Mouse (Mus musculus): ENCODE results near the gene Zc3h18. TPM values are rescaled to one million over a fixed set of nuclear protein-coding genes. Genes with fewer than 3 reads are reported as not detected.

Zc3h18 gene
- polyA plus RNA-seq, 1 experiment from 2014 or later, result 64.0 TPM

DNA sequence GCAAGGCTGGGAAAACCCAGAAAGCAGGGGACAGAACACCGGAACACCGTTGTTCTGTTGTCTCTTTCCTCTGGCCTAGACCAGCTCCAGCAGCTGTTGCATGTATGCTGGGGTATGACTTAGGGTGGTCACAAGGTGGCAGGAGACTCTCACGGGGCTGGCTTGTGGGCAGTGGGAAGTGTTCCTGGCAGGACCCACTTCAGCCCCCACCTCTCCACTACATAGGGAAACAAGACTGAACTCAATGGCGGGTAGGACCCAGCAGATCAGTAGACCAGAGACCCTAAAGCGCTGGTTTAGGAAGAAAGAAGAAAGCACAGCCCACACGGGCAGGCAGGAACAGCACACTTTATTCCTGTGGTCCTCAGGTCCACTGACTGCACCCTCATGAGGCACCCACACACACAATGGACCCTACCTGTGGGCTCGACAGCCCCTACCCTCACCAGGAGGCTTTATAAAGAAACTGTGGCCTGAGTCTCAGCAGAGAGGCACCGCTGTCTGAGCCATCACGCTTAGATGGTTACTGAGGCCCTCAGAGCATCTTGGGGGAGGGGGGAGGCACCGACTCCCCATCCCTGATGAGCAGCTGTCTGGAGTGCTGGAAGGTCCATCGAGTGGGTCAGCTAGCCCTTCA lies 57.0 kb downstream of the Zc3h18 start:
- peaks cover 47% of the 10 kb centered on the region for H3K36me3 ChIP-seq
- 0 out of 2 replicates have a peak, but pooled peaks cover 4% of the 10 kb centered on the region for H3K9me3 ChIP-seq (replicated peaks)
- H3K9ac ChIP-seq, result 0 out of 2 replicates have a peak overlapping the region, but pooled peaks have one; percentile 14
- no peak overlapping the region for H3K27ac ChIP-seq
- H3K27me3 ChIP-seq, result no peaks in the 10 kb centered on the region
- no peak overlapping the region for H3K4me3 ChIP-seq
- peaks cover 15% of the 10 kb centered on the region for H3K4me1 ChIP-seq
- H3K4me2 ChIP-seq (replicated peaks), result no peak overlapping the region
- 0 out of 2 replicates have a peak, but pooled peaks have one; percentile 18 for ATAC-seq (ENCODE audit: low FRiP score)
- 67% methylated on average over 11 of the region's 11 CpGs for WGBS

DNA sequence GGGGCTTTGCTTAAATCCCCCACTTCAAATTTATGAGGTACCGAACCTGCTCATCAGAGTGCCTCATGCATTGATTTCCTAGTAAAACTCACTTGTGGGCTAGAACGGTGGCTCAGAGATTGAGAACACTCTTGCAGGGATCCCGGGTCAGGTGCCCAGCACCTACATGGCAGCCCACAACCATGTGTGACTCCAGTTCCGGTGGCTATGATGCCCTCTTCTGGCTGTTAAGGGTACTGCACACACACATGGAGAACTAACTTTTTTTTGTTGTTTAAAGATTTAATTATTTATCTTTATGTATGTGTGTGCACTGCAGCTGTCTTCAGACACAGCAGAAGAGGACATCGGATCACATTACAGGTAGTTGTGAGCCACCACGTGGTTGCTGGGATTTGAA lies 59.0 kb downstream of the Zc3h18 start:
- no peak overlapping the region for H3K4me2 ChIP-seq (replicated peaks)
- H3K36me3 ChIP-seq, result peaks cover 61% of the 10 kb centered on the region
- H3K27me3 ChIP-seq, result no peaks in the 10 kb centered on the region
- H3K4me1 ChIP-seq, result peaks cover 15% of the 10 kb centered on the region
- no peak overlapping the region for H3K9ac ChIP-seq
- no peak for ATAC-seq (ENCODE audit: low FRiP score)
- H3K27ac ChIP-seq, result no peak overlapping the region
- 0 out of 2 replicates have a peak, but pooled peaks cover 4% of the 10 kb centered on the region for H3K9me3 ChIP-seq (replicated peaks)
- no peak overlapping the region for H3K4me3 ChIP-seq
- 90% methylated on average over 6 of the region's 6 CpGs for WGBS

DNA sequence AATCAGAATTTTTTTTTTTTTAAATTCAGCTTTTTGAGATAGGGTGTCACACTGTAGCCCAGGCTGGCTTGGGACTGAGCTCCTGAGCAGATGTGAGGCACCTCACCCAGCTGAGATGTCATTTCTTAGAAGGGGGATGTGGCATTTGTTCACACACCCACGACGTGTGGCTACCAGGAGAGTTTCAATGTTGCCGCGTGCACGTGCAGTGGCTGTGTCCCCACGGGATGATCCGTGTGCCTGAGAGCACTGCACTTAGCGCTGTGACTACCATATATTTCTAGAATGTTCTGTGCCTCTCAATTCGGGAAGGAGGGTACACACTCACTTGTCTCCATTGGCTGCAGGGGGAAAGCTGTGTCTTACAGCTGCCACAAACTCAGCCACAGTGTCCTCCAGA lies 59.7 kb downstream of the Zc3h18 start:
- Histone ChIP-seq H3K27ac (no peak overlapping the region), H3K36me3 (peaks cover 61% of the 10 kb centered on the region), H3K4me3 (no peak overlapping the region), H3K4me2 (replicated peaks) (no peak overlapping the region), H3K27me3 (no peaks in the 10 kb centered on the region), H3K4me1 (peaks cover 15% of the 10 kb centered on the region), H3K9me3 (replicated peaks) (0 out of 2 replicates have a peak, but pooled peaks cover 4% of the 10 kb centered on the region), H3K9ac (no peak overlapping the region)
- ATAC-seq (ENCODE audit: low FRiP score), result no peak
- 96% methylated on average over 9 of the region's 9 CpGs for WGBS

DNA sequence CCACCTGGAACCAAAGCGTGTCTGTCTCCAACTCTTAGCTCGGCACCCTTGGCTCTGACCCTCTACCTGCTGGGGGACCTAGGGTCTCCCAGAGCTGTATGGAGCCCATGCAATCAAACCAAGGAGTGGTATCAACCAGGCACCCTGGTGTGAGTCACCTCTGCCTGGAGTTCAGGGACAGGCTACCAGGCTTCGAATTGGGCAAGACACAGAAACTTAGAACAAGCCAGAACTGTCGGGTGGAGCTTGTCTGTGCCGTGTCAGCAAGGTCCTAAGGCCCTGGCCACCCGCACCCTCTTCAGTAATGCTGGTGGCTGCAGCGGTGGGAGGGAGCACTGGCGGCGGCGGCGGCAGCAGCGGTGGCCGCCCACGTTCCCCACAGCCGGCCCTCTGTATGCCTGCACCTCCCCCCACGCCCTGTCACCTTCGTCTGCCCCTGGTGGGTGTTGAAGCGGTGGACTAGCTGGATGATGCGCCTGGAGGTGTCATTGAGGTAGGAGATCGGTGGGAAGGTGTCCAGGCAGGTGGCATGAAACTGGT lies 60.2 kb downstream of the Zc3h18 start:
- WGBS, result 83% methylated on average over 20 of the region's 20 CpGs
- Histone ChIP-seq H3K4me2 (replicated peaks) (no peak overlapping the region), H3K4me1 (peaks cover 17% of the 10 kb centered on the region), H3K36me3 (peaks cover 61% of the 10 kb centered on the region), H3K9me3 (replicated peaks) (0 out of 2 replicates have a peak, but pooled peaks cover 4% of the 10 kb centered on the region), H3K4me3 (no peak overlapping the region), H3K27ac (no peak overlapping the region), H3K9ac (no peak overlapping the region), H3K27me3 (no peaks in the 10 kb centered on the region)
- ATAC-seq (ENCODE audit: low FRiP score), result no peak

DNA sequence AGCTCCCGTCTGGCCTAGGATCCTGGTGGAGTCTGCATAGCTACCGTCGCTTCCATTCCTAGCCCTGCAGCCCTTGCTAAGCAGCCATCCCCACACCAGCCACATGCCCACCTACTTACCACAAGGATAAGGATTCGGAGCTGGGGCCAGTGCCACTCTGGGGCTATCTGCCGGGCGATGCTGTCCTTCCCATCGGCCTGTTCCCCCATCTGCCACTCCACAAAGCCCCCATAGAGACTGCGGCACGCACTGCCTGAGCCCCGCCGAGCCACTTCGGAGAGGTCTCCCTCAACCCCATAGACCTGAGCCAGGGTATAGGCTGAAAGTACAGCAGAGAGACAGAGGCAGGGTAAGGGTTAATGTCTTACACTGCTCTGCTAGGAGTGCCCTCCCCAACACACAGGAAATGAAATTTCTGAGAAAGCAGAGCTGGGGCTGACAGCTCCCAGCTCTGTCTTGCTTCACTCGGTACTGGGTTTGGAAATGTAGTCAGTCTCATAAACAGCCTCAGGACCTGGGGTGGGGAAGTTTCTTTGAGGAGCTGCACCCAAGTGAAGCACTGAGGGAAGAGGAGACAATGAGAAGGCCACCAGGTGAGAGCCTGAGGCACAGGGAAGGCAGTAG lies 61.4 kb downstream of the Zc3h18 start:
- no peaks in the 10 kb centered on the region for H3K27me3 ChIP-seq
- no peak overlapping the region for H3K4me2 ChIP-seq (replicated peaks)
- no peak for ATAC-seq (ENCODE audit: low FRiP score)
- no peak overlapping the region for H3K27ac ChIP-seq
- no peak overlapping the region for H3K4me3 ChIP-seq
- H3K9me3 ChIP-seq (replicated peaks), result 0 out of 2 replicates have a peak, but pooled peaks cover 4% of the 10 kb centered on the region
- peaks cover 61% of the 10 kb centered on the region for H3K36me3 ChIP-seq
- 0 out of 2 replicates have a peak overlapping the region, but pooled peaks have one; percentile 38 for H3K9ac ChIP-seq
- peaks cover 18% of the 10 kb centered on the region for H3K4me1 ChIP-seq
- 88% methylated on average over 13 of the region's 13 CpGs for WGBS

DNA sequence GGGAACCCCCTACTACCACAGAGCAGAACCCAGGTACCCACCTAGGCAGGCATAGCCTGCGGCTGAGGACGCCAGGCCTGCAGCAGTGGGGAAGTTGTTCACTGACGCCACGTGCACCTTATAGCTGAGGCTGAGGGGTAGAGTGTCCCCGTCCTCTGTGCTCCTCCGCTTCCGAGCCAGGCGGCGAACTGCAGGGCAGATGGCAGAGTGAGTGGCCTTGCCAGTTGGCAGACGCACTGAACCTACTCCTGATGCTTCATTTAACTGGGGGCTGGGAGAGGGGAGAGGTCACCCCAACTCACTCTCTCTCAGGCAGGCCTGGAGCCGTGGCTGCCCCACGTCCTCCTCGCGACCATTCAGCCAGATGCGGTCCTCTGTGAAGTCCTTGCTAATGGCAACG lies 62.9 kb downstream of the Zc3h18 start:
- H3K4me1 ChIP-seq, result peaks cover 16% of the 10 kb centered on the region
- H3K36me3 ChIP-seq, result peaks cover 51% of the 10 kb centered on the region
- no peak overlapping the region for H3K27ac ChIP-seq
- no peak overlapping the region for H3K4me3 ChIP-seq
- H3K4me2 ChIP-seq (replicated peaks), result no peak overlapping the region
- H3K27me3 ChIP-seq, result no peaks in the 10 kb centered on the region
- ATAC-seq (ENCODE audit: low FRiP score), result no peak
- 0 out of 2 replicates have a peak, but pooled peaks cover 4% of the 10 kb centered on the region for H3K9me3 ChIP-seq (replicated peaks)
- no peak overlapping the region for H3K9ac ChIP-seq
- 96% methylated on average over 16 of the region's 16 CpGs for WGBS

DNA sequence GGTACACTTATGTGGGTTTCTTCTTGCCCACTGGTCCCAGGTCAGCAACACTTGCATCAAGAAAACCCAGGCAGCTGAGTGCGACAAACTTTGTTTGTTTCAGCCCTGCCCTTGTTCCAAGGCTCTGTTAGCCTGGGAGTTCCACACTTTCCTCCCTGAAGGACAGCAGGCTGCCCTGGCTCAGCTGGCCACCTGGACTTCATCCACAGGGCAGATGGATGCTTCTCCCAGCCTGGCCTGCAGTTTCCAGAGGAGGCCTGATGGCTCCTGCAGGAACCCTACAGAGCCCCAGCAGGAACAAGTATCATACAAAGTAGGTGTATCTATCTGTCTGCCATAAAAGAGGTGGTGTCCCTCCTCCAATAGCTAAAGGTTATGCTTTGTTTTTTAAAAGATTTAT lies 64.9 kb downstream of the Zc3h18 start:
- peaks cover 32% of the 10 kb centered on the region for H3K4me1 ChIP-seq
- no peak overlapping the region for H3K4me3 ChIP-seq
- peaks cover 34% of the 10 kb centered on the region for H3K36me3 ChIP-seq
- H3K9me3 ChIP-seq (replicated peaks), result no peaks in the 10 kb centered on the region
- WGBS, result 91% methylated on average over 1 of the region's 1 CpGs
- no peak overlapping the region for H3K4me2 ChIP-seq (replicated peaks)
- no peak overlapping the region for H3K9ac ChIP-seq
- no peak overlapping the region for H3K27ac ChIP-seq
- no peaks in the 10 kb centered on the region for H3K27me3 ChIP-seq
- no peak for ATAC-seq (ENCODE audit: low FRiP score)

DNA sequence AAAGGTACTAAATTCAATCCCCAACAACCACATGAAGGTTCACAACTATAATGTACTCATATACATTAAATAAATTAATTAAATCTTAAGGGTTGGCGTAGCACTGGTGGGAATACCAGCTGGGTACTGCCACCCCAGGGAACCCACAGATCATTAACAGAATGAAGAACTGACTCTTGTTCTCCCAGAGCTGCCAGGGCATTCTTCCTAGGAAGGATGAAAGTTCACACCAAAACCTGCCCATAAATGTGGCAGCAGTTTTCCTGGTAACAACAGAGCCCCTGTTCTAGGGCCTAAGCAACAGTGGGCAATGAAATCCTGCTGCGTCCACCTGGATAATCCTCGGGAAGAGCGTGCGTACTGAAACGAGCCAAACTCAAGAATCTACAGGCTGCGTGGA lies 65.9 kb downstream of the Zc3h18 start:
- Histone ChIP-seq H3K4me3 (peak overlapping the region; percentile 68), H3K36me3 (peaks cover 24% of the 10 kb centered on the region), H3K27me3 (no peaks in the 10 kb centered on the region), H3K27ac (peak overlapping the region; percentile 87), H3K9ac (peak overlapping the region; percentile 81), H3K4me1 (peaks cover 32% of the 10 kb centered on the region), H3K9me3 (replicated peaks) (no peaks in the 10 kb centered on the region), H3K4me2 (replicated peaks) (peak overlapping the region; percentile 90)
- WGBS, result 23% methylated on average over 7 of the region's 7 CpGs
- ATAC-seq (ENCODE audit: low FRiP score), result no peak

DNA sequence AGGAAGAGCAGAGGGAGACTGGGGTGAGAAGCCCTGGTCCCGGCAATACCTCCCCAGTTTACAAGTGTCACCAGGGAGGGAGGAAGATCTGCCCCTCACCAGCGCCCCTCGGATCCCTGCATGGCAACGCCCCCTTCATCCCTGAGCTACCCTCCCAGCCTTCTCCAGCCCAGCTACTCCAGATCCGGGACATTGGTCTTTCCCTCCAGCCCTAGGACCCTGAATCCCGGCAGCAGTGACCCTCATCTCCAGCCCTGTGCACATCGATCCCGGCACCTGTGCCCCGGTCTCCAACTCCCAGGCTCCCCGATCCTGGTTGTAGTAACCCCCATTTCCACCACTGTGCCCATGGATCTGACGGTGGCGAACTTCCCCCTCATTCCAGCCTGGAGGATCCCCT lies 66.4 kb downstream of the Zc3h18 start:
- WGBS, result 1% methylated on average over 11 of the region's 12 CpGs

DNA sequence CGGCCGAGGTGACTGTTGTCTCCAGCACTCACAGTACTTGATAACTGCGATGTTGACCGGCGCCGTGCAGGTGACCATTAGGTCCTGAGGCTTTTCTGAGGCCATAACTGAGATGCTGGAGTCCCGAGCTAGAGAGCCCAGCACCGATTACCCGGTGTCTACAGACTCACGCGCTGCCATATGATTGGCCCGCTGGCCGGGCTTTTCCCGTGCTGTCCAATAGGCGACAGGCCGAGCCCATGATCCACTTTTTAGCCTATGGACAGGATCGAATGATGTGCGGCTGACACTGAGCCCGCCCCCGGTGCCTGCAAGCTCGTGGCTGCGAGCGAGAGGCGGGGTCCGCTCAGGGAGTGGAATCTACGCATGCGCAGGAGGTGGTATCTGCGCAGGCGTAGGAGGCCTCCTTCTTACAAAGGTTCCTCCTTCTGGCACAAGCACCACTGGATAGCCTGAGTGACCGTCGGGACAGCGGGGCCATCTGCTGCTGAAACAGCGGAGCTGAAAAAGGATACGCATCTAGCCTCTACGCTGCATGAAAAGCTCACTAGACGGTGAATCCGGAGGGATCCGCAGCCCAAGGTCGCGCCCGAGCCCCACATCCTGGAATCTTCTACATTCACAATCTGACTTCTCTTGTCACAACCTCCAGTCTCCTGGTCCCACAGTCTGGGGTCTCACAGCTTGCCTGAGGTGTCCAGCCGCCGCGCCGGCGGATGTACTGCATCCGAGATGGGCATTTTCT lies 67.0 kb downstream of the Zc3h18 start, which contains the start of gene Mvd:
TSS of gene Mvd (minus strand) at position 161 of the 745 bp plus-strand sequence.
- H3K4me2 ChIP-seq (replicated peaks), result peak within 1 kb of the TSS; percentile 90
- no peaks in the 10 kb centered on the region for H3K9me3 ChIP-seq (replicated peaks)
- H3K27ac ChIP-seq, result peak within 1 kb of the TSS; percentile 94
- peaks cover 32% of the 10 kb centered on the region for H3K4me1 ChIP-seq
- H3K9ac ChIP-seq, result peak within 1 kb of the TSS; percentile 81
- peaks cover 13% of the 10 kb centered on the region for H3K36me3 ChIP-seq
- H3K4me3 ChIP-seq, result peak within 1 kb of the TSS; percentile 68
- H3K27me3 ChIP-seq, result no peaks in the 10 kb centered on the region
- ATAC-seq (ENCODE audit: low FRiP score), result peak; percentile 98
- under 1% methylated on average over 47 of the region's 47 CpGs for whole genome bisulfite sequencing

More for the DNA sequence above, 66.4 kb downstream of the Zc3h18 start:
- no peaks in the 10 kb centered on the region for H3K27me3 ChIP-seq
- H3K4me2 ChIP-seq (replicated peaks), result peak overlapping the region; percentile 90
- H3K36me3 ChIP-seq, result peaks cover 20% of the 10 kb centered on the region
- H3K27ac ChIP-seq, result peak overlapping the region; percentile 87
- no peaks in the 10 kb centered on the region for H3K9me3 ChIP-seq (replicated peaks)
- ATAC-seq (ENCODE audit: low FRiP score), result peak; percentile 41
- H3K4me3 ChIP-seq, result peak overlapping the region; percentile 68
- peaks cover 32% of the 10 kb centered on the region for H3K4me1 ChIP-seq
- H3K9ac ChIP-seq, result peak overlapping the region; percentile 81

DNA sequence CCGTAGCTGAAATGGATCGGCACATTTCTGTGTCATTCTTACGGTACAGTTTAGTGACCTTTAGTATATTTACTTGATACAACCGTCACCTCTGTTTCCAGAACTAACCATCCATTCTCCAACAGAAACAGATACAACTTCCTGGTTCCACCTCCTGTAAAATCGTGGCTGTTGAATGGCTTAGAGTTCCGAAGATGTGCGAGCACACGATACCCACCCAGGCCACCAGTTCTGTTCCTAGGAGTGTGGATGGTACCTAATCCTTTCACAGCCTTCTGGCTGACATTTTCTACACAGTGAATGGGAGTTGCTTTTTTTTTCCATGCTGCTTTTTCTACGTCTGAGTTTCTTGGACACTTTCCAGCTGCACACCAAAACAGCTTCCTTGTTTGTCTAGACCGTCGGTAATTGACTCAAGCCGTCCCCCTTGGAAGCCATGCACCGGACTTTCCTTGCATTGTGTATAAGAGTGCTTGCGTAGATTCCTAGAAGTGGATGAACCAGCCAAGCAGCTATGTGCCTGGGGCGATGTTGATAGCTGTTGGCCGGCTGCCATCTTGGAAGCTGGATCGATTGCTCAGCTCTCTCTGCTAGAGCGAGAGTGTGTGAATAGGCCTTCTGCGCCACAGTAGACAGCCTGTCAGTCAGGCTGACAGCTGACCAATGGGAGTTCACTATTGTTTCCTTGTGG lies 67.8 kb downstream of the Zc3h18 start:
- 18% methylated on average over 19 of the region's 19 CpGs for WGBS
- peak; percentile 43 for ATAC-seq (ENCODE audit: low FRiP score)

More for the DNA sequence above, 67.8 kb downstream of the Zc3h18 start:
- Histone ChIP-seq H3K9ac (peak overlapping the region; percentile 73), H3K4me2 (replicated peaks) (peak overlapping the region; percentile 90), H3K27ac (peak overlapping the region; percentile 94), H3K9me3 (replicated peaks) (no peaks in the 10 kb centered on the region), H3K36me3 (peaks cover 7% of the 10 kb centered on the region), H3K27me3 (no peaks in the 10 kb centered on the region), H3K4me1 (peaks cover 32% of the 10 kb centered on the region), H3K4me3 (peak overlapping the region; percentile 68)

Measured in hindbrain, embryonic 12.5 days (tissue).